Mouse (Mus musculus): ENCODE measurements around the gene Hba-a2.
A peak's percentile ranks its signal among the peaks of the same experiment; 100 is the strongest.

Gene Hba-a2

DNA sequence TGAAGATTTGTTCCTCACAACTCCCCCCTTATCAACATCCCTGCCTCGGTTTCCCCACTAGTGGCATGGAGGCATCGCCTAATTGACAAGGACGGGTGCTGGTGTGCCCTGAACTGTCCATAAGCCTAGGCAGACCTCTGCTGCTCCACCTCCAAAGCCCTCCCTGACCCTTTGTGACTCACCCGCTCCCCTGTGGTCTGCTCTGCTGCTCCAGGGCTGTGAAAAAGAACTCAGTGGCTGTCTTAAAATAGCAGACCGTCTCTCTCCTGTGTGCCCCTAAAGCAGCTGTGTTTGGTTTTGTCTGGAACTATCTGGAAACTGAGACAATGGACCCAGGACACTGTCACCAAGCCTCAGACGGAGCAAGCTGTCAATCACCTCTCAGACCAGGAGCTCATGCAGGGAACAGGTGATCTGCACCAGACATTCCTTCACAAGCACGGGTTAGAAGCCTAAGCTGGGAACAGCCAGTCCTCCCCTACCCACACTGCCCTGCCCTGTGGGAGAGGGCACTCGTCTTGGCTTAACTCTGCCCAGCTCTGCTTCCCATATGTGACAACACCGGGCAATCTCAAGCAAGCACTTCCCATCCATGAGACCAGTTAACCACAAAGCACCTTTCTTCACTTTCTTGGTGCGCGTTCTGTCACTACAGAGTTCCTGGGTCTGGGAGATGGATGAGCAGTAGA lies 24.4 kb downstream of the Hba-a2 start:
- no peak for DNase-seq (ENCODE audit: low read depth, low spot score)

DNA sequence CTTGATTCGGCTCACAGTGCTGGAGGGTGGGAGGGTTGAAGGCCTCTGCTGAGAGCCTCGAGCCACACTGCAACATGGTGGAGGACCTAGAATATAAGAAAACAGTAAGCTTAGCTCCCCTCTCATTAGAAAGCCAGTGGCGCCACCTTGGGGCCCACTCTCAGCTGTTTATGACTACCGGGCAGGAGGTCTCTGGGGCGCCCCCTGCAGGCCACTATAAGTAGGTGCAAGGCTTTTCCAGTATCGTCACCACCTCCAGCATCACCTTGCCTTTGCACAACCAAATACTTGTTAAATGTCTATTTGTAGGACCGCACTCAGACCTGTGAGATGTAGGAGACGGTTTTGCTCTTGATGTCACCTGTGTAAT lies 24.9 kb downstream of the Hba-a2 start:
- DNase-seq (ENCODE audit: low read depth, low spot score) = no peak

DNA sequence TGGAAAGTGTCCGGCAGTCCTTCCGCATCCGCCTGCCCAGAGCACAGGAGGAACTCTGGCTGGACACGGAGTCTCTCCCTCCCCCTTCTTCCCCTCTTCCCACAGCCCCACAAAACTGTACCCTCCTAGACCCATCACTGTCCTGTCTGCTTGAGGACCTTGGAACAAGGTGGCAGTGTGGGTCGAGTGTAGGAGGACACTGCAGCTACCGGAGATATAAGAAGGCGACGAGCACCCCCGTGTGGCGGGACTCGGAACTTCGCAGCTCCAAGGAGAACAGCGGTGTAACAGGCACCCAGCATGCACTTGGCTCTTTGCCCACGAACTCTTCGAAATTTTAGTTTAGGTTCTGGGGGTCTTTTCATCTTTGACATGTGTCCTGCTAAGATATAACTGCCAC lies 28.3 kb downstream of the Hba-a2 start:
- peak; percentile 54 for DNase-seq (ENCODE audit: low read depth, low spot score)

DNA sequence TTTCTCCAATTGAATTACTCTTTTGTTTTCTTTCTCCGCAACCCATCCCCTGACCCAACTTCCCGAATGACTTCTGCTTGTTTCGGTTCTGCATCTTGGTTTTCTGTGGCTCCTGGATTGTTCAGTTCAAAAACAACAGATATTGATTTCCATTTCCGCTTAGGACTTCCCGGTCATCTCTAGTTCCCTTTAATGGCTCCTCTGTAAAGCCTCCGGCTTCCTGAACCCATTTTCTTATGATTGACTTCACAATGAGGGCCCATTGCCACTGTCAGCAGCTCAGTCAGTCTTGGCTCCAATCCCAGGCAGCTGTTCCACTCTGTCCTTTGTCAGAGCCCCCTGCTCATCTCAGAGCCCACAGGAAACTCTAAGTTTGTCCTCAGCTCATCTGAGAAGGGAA lies 34.8 kb downstream of the Hba-a2 start:
- DNase-seq (ENCODE audit: low read depth, low spot score) = no peak

DNA sequence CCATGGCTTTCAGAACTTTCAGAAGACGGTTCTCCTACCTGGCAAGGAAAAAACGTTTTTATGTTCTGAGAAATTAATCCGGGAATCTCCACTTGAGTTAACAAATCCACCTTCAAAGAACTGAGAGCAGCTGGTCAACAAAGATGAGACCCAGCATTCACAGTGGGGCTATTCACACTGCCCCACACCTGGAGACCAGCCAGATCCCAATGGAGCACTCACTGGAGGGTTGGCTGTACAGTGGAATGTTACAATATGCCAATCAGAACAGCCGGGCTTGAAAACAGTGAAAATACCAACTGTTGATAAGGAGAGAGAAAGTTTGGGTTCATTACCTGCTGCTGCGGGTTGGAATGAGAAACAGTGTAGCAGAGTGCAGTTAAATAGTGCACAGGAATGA lies 35.6 kb downstream of the Hba-a2 start:
- DNase-seq (ENCODE audit: low read depth, low spot score) = no peak

DNA sequence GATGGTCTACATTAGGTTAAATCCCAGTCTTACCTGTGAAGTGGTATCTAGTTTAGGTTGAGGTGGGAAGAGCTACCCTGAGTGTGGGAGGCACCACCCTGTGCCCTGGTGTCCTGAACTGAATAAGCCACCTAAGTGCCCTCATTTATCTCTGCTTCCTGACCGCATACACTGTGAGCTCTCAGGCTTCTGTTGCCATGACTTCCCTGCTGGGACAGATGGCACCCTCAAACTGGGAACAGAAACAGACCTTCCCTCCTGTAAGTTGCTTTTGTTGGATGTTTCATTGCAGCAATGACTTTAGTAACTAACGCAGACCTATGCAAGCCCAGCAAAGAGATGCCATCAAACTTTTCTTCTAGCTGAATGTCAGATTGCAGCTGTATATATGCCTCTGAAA lies 36.9 kb downstream of the Hba-a2 start:
- no peak for DNase-seq (ENCODE audit: low read depth, low spot score)

GRCm38 (mm10) chr11:32336435-32336907 lies 40.2 kb downstream of the Hba-a2 start:
- DNase-seq (ENCODE audit: low read depth, low spot score) = no peak

- DNase-seq (ENCODE audit: low read depth, low spot score) = no peak
Measured at GRCm38 (mm10) chr11:32339131-32339531, 42.8 kb downstream of the Hba-a2 start.

DNA sequence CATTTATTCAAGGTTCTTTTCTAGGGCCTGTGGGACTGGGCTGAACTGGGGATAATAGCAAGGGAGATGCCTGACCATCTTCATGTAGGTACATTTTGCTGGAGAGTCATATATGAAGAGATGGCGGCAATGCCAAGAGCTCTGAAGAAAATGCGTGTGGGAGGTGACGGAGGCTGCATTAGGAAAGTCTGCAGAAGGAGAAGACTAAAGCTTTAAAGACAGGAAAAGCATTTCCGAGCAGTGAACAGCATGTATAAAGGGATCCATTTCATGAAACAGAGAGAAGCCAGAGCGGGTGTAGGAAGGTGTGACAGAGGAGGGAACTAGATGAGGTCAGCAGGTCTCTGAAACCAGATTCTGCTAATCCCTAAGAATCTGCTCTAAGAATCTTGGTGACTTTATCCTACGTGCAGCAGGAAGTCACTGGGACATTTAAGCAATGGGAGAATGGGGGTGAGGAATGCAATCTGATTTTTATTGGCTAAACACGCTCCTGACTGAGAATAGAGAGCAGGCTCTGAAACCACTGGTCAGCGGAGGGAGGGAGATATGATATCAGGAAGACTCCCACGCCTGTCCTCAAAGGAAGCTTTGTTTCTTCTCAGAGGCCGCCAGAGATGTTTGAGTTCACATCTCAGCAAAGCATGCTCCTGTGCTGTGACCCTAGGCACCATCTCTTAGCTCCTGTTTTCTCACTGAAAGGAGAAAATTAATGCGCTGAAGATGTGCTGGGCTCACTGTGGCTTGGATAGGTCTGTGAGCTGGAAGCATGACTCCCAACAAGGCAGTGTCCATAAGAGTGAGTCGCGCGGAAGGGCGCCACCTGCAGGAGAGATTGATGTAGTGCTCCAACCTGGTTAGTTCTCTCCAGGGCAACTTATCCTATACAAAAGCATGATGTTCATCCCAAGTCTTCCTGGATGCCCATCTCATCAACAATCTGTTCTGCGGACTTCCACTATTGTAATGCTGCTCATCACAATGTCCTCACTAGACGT lies 44.5 kb downstream of the Hba-a2 start:
- no peak for DNase-seq (ENCODE audit: low read depth, low spot score)

- DNase-seq (ENCODE audit: low read depth, low spot score) = no peak
Measured at GRCm38 (mm10) chr11:32342770-32343191, 46.5 kb downstream of the Hba-a2 start.

GRCm38 (mm10) chr11:32343350-32343749 lies 47.1 kb downstream of the Hba-a2 start:
- DNase-seq (ENCODE audit: low read depth, low spot score) = no peak

- no peak for DNase-seq (ENCODE audit: low read depth, low spot score)
Measured at GRCm38 (mm10) chr11:32345504-32346297, 49.4 kb downstream of the Hba-a2 start.
